Mouse (Mus musculus): ENCODE measurements around the gene Vmn2r86.
"Not testable (repeated sequence)": the region's sequence is repeated elsewhere in the genome, so short reads cannot be mapped to it uniquely, and the experiment has no call there.

The Vmn2r86 gene

GRCm38 (mm10) chr10:130455950-130456349, at the start of gene Vmn2r86:
Gene Vmn2r86, minus strand, starts transcription at chr10:130456050.
- not testable (repeated sequence) for DNase-seq (ENCODE audit: low spot score in 2 of 2)

GRCm38 (mm10) chr10:130497296-130497695, 41.4 kb upstream of the Vmn2r86 start, which contains the start of gene Vmn2r87:
Gene Vmn2r87, minus strand, starts transcription at chr10:130497396.
- no peak for DNase-seq (ENCODE audit: low spot score in 2 of 2)

GRCm38 (mm10) chr10:130470311-130470760, 14.5 kb upstream of the Vmn2r86 start:
- DNase-seq (ENCODE audit: low spot score in 2 of 2): peak in 1 of 2 experiments; percentile 4

- DNase-seq (ENCODE audit: low spot score in 2 of 2): no peak
These were observed 11.1 kb downstream of the Vmn2r86 start for GRCm38 (mm10) chr10:130444776-130445175.

GRCm38 (mm10) chr10:130434185-130434898, 21.5 kb downstream of the Vmn2r86 start:
- not testable (repeated sequence) for DNase-seq (ENCODE audit: low spot score in 2 of 2)

DNA sequence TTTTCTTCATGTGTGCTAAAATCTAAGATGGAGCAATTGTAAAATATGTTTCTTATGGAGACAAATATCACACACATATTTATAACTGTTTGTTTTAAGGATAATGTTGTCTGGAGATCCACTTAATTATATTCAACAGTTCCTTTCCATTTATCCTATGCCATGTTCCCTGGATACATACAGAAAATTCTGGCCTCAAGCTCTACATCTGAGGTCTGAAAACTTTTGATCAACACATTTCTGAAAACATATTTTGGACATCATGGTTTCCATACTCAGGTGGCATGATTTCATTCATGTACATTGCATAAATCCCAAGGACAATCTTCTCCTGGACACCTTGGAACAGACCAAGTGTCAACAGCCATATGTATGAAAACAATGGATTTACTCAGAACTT, 26.2 kb downstream of the Vmn2r86 start, which contains the start of gene Vmn2r85:
TSS of gene Vmn2r85 (minus strand) at position 101 of the 400 bp plus-strand sequence.
- DNase-seq (ENCODE audit: low spot score in 2 of 2): not testable (repeated sequence)

GRCm38 (mm10) chr10:130422368-130422767, 33.5 kb downstream of the Vmn2r86 start:
- not testable (repeated sequence) for DNase-seq (ENCODE audit: low spot score in 2 of 2)

- no peak for DNase-seq (ENCODE audit: low spot score in 2 of 2)
These were observed 35.4 kb downstream of the Vmn2r86 start for GRCm38 (mm10) chr10:130420401-130420800.

DNA sequence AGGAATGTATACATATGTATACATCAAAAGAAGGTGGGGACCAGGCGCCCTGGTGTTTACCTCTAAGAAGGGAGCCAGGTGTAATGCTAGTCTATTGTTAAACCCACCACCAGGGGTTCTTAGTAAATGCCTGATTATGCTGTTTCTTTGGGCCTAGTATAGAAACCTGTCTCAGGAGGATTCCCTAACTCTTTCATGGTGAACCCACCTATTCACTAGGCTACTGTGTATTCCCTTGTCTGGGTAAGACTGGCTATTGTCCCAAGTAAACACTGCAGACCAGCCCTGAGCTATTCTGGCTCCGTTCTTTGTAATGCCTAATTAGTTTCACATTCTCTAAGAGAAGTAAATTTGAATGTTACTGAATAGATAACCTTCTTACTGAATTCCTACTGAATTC, 35.9 kb downstream of the Vmn2r86 start:
- not testable (repeated sequence) for DNase-seq (ENCODE audit: low spot score in 2 of 2)

GRCm38 (mm10) chr10:130416352-130416751, 39.5 kb downstream of the Vmn2r86 start:
- DNase-seq (ENCODE audit: low spot score in 2 of 2): not testable (repeated sequence)

GRCm38 (mm10) chr10:130412167-130412698, 43.6 kb downstream of the Vmn2r86 start:
- DNase-seq (ENCODE audit: low spot score in 2 of 2): not testable (repeated sequence)

DNA sequence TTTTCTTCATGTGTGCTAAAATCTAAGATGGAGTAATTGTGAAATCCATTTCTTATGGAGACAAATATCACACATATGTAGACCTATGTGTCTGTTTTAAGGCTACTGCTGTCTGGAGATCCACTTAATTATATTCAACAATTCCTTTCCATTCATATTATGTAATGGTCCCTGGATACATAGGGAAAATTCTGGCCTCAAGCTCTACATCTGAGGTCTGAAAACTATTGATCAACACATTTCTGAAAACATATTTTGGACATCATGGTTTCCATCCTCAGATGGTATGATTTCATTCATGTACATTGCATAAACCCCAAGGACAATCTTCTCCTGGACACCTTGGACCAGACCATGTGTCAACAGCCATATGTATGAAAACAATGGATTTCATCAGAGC, 61.6 kb downstream of the Vmn2r86 start, which contains the start of gene Vmn2r84:
TSS of gene Vmn2r84 (minus strand) at position 101 of the 400 bp plus-strand sequence.
- no peak for DNase-seq (ENCODE audit: low spot score in 2 of 2)

All from left cerebral cortex, adult 9 months (tissue).